Mouse (Mus musculus) midbrain, embryonic 12.5 days (tissue): Measurements from ENCODE around the gene Flad1. TPM values are rescaled to one million over a fixed set of nuclear protein-coding genes. Genes with fewer than 3 reads are reported as not detected.

Source experiments
- ATAC-seq: fragments of 200-750 bp; cut with Nextera tagmentation; 2 replicates; pipeline ENCODE4 v1.8.0; 2017; ENCODE audit warnings: low read depth, moderate TSS enrichment, moderate library complexity; ENCODE audit not compliant: low FRiP score
- H3K27ac ChIP-seq: fragments of 300-500 bp; sonication (generic); replicated peaks from 2 replicates; pipeline ENCODE4 v1.5.1; 2016; ENCODE audit warnings: mild to moderate bottlenecking
- H3K27me3 ChIP-seq: fragments of 300-500 bp; sonication (generic); 2 replicates; pipeline ENCODE4 v1.6.1; 2016; ENCODE audit warnings: mild to moderate bottlenecking
- H3K36me3 ChIP-seq: fragments of 300-500 bp; sonication (generic); 2 replicates; pipeline ENCODE4 v1.6.1; 2016
- H3K4me1 ChIP-seq: fragments of 300-500 bp; sonication (generic); 2 replicates; pipeline ENCODE4 v1.6.1; 2016
- H3K4me2 ChIP-seq: fragments of 300-500 bp; sonication (generic); replicated peaks from 2 replicates; pipeline ENCODE4 v1.6.1; 2016; ENCODE audit warnings: mild to moderate bottlenecking, moderate library complexity
- H3K4me3 ChIP-seq: fragments of 300-500 bp; sonication (generic); 2 replicates; pipeline ENCODE4 v1.5.1; 2016; ENCODE audit warnings: mild to moderate bottlenecking
- H3K9ac ChIP-seq: fragments of 300-500 bp; sonication (generic); replicated peaks from 2 replicates; pipeline ENCODE4 v1.6.1; 2016; ENCODE audit warnings: mild to moderate bottlenecking, moderate library complexity
- H3K9me3 ChIP-seq: fragments of 300-500 bp; sonication (generic); 2 replicates; pipeline ENCODE4 v1.6.1; 2016; ENCODE audit warnings: mild to moderate bottlenecking
- WGBS: fragments of 180-500 bp; shearing (Covaris S2); methylation state at CpG from one replicate; pipeline ENCODE4 v1.1.7; 2016; 5-methylcytosine and 5-hydroxymethylcytosine counted together
- polyA plus RNA-seq: library from polyadenylated mRNA; unstranded; fragments of >200 nt; fragmentation: Nextera tagmentation; extraction: Ambion mirVana; gene quantifications from 2 replicates; pipeline ENCODE4 v1.2.1, GENCODE M21; 2016

The Flad1 gene
- polyA plus RNA-seq, 1 experiment from 2014 or later = 34.4 TPM

GRCm38 (mm10) chr3:89384331-89385076, 27.2 kb downstream of the Flad1 start:
- 47% methylated on average over 12 of the region's 12 CpGs for WGBS
- no peak overlapping the region for H3K4me2 ChIP-seq
- H3K27ac ChIP-seq = no peak overlapping the region; the same call in 1 of the 2 replicates
- H3K27me3 ChIP-seq = peaks cover 11% of the 10 kb centered on the region
- H3K9me3 ChIP-seq = no peaks in the 10 kb centered on the region
- no peak overlapping the region for H3K4me3 ChIP-seq
- no peaks in the 10 kb centered on the region for H3K36me3 ChIP-seq
- peaks cover 12% of the 10 kb centered on the region; the same call in 1 of the 2 replicates for H3K4me1 ChIP-seq
- ATAC-seq = 0 out of 2 replicates have a peak, but pooled peaks have one; percentile 39
- H3K9ac ChIP-seq = no peak overlapping the region

GRCm38 (mm10) chr3:89383651-89384255, 27.9 kb downstream of the Flad1 start:
- H3K27me3 ChIP-seq = peaks cover 11% of the 10 kb centered on the region
- H3K36me3 ChIP-seq = no peaks in the 10 kb centered on the region
- no peak overlapping the region for H3K9ac ChIP-seq
- H3K4me1 ChIP-seq = peaks cover 16% of the 10 kb centered on the region
- no peak overlapping the region for H3K27ac ChIP-seq
- H3K4me3 ChIP-seq = no peak overlapping the region
- no peak overlapping the region for H3K4me2 ChIP-seq
- no peaks in the 10 kb centered on the region for H3K9me3 ChIP-seq
- WGBS = 91% methylated on average over 5 of the region's 5 CpGs
- no peak for ATAC-seq

- peaks cover 24% of the 10 kb centered on the region for H3K4me1 ChIP-seq
- no peak overlapping the region for H3K4me3 ChIP-seq
- H3K4me2 ChIP-seq = no peak overlapping the region
- no peak for ATAC-seq
- no peaks in the 10 kb centered on the region for H3K9me3 ChIP-seq
- H3K9ac ChIP-seq = no peak overlapping the region
- H3K36me3 ChIP-seq = no peaks in the 10 kb centered on the region
- WGBS = 84% methylated on average over 5 of the region's 5 CpGs
- peaks cover 8% of the 10 kb centered on the region for H3K27me3 ChIP-seq
- no peak overlapping the region for H3K27ac ChIP-seq
Measured at GRCm38 (mm10) chr3:89382950-89383349, 28.7 kb downstream of the Flad1 start.

GRCm38 (mm10) chr3:89382033-89382882, 29.4 kb downstream of the Flad1 start:
- Histone ChIP-seq H3K9ac (no peak overlapping the region), H3K4me1 (peaks cover 27% of the 10 kb centered on the region), H3K4me2 (no peak overlapping the region), H3K27ac (no peak overlapping the region), H3K36me3 (no peaks in the 10 kb centered on the region), H3K27me3 (peaks cover 3% of the 10 kb centered on the region), H3K9me3 (no peaks in the 10 kb centered on the region), H3K4me3 (no peak overlapping the region)
- ATAC-seq = no peak
- WGBS = 88% methylated on average over 9 of the region's 9 CpGs

- Histone ChIP-seq H3K4me2 (no peak overlapping the region), H3K27me3 (peaks cover 2% of the 10 kb centered on the region; the same call in 1 of the 2 replicates), H3K4me1 (peaks cover 24% of the 10 kb centered on the region), H3K9me3 (no peaks in the 10 kb centered on the region), H3K36me3 (no peaks in the 10 kb centered on the region), H3K9ac (no peak overlapping the region), H3K27ac (no peak overlapping the region), H3K4me3 (no peak overlapping the region)
- no peak for ATAC-seq
- WGBS = 81% methylated on average over 11 of the region's 11 CpGs
Measured at GRCm38 (mm10) chr3:89381233-89381632, 30.4 kb downstream of the Flad1 start.

GRCm38 (mm10) chr3:89380711-89381110, 31.0 kb downstream of the Flad1 start:
- H3K9ac ChIP-seq = no peak overlapping the region
- 96% methylated on average over 18 of the region's 18 CpGs for WGBS
- H3K4me2 ChIP-seq = no peak overlapping the region
- no peak for ATAC-seq
- H3K27ac ChIP-seq = no peak overlapping the region
- peaks cover 2% of the 10 kb centered on the region; the same call in 1 of the 2 replicates for H3K27me3 ChIP-seq
- H3K4me1 ChIP-seq = peaks cover 24% of the 10 kb centered on the region
- no peak overlapping the region for H3K4me3 ChIP-seq
- no peaks in the 10 kb centered on the region for H3K36me3 ChIP-seq
- no peaks in the 10 kb centered on the region for H3K9me3 ChIP-seq

- H3K9me3 ChIP-seq = no peaks in the 10 kb centered on the region
- H3K4me1 ChIP-seq = peaks cover 24% of the 10 kb centered on the region
- no peak for ATAC-seq
- peaks cover 2% of the 10 kb centered on the region; the same call in 1 of the 2 replicates for H3K27me3 ChIP-seq
- H3K4me2 ChIP-seq = no peak overlapping the region
- no peak overlapping the region for H3K9ac ChIP-seq
- no peaks in the 10 kb centered on the region for H3K36me3 ChIP-seq
- H3K4me3 ChIP-seq = no peak overlapping the region
- WGBS = 94% methylated on average over 14 of the region's 14 CpGs
- H3K27ac ChIP-seq = no peak overlapping the region
Measured at GRCm38 (mm10) chr3:89380291-89380690, 31.4 kb downstream of the Flad1 start.

- no peak for ATAC-seq
- no peak overlapping the region for H3K4me3 ChIP-seq
- peaks cover 2% of the 10 kb centered on the region; the same call in 1 of the 2 replicates for H3K27me3 ChIP-seq
- peaks cover 17% of the 10 kb centered on the region for H3K4me1 ChIP-seq
- H3K36me3 ChIP-seq = no peaks in the 10 kb centered on the region
- H3K9ac ChIP-seq = no peak overlapping the region
- 90% methylated on average over 31 of the region's 31 CpGs for WGBS
- no peak overlapping the region for H3K27ac ChIP-seq
- H3K9me3 ChIP-seq = no peaks in the 10 kb centered on the region
- H3K4me2 ChIP-seq = no peak overlapping the region
Measured at GRCm38 (mm10) chr3:89379388-89380131, 32.1 kb downstream of the Flad1 start.

- H3K27ac ChIP-seq = peak overlapping the region; percentile 67
- H3K4me1 ChIP-seq = peaks cover 15% of the 10 kb centered on the region
- H3K4me2 ChIP-seq = peak overlapping the region; percentile 89
- no peaks in the 10 kb centered on the region for H3K36me3 ChIP-seq
- no peaks in the 10 kb centered on the region for H3K9me3 ChIP-seq
- ATAC-seq = peak; percentile 87
- H3K27me3 ChIP-seq = 0 out of 2 replicates have a peak, but pooled peaks cover 2% of the 10 kb centered on the region
- peak overlapping the region; percentile 80 for H3K9ac ChIP-seq
- WGBS = 1% methylated on average over 29 of the region's 29 CpGs
- H3K4me3 ChIP-seq = peak overlapping the region; percentile 59
Measured at GRCm38 (mm10) chr3:89378394-89379067, 33.1 kb downstream of the Flad1 start.

- no peaks in the 10 kb centered on the region for H3K36me3 ChIP-seq
- H3K4me2 ChIP-seq = peak overlapping the region; percentile 89; the same call in 1 of the 2 replicates
- H3K9me3 ChIP-seq = no peaks in the 10 kb centered on the region
- no peak overlapping the region for H3K9ac ChIP-seq
- WGBS = 65% methylated on average over 4 of the region's 4 CpGs
- H3K27me3 ChIP-seq = 0 out of 2 replicates have a peak, but pooled peaks cover 2% of the 10 kb centered on the region
- no peak; the same call in 1 of the 2 replicates for ATAC-seq
- peak overlapping the region; percentile 59; the same call in 1 of the 2 replicates for H3K4me3 ChIP-seq
- no peak overlapping the region for H3K27ac ChIP-seq
- H3K4me1 ChIP-seq = peaks cover 15% of the 10 kb centered on the region
Measured at GRCm38 (mm10) chr3:89377831-89378230, 33.8 kb downstream of the Flad1 start.
